Mouse (Mus musculus) midbrain, embryonic 16.5 days (tissue): ENCODE measurements around the gene Il22. TPM values are rescaled to one million over a fixed set of nuclear protein-coding genes. Genes with fewer than 3 reads are reported as not detected.
"Not testable (repeated sequence)": the region's sequence is repeated elsewhere in the genome, so short reads cannot be mapped to it uniquely, and the experiment has no call there.

Source experiments
- ATAC-seq: fragments of 200-750 bp; cut with Nextera tagmentation; 2 replicates; pipeline ENCODE4 v1.8.0; 2017; ENCODE audit warnings: moderate TSS enrichment
- H3K27ac ChIP-seq: fragments of 300-500 bp; sonication (generic); 2 replicates; pipeline ENCODE4 v1.5.1; 2014; ENCODE audit warnings: mild to moderate bottlenecking, low read length, mixed read lengths
- H3K27me3 ChIP-seq: fragments of 300-500 bp; sonication (generic); 2 replicates; pipeline ENCODE4 v1.6.1; 2014; ENCODE audit warnings: low read depth, low read length, mixed read lengths; ENCODE audit not compliant: control insufficient read depth, insufficient read depth
- H3K36me3 ChIP-seq: fragments of 300-500 bp; sonication (generic); 2 replicates; pipeline ENCODE4 v1.6.1; 2014; ENCODE audit warnings: mild to moderate bottlenecking, low read length, moderate library complexity, mixed read lengths; ENCODE audit not compliant: control insufficient read depth, insufficient read depth
- H3K4me1 ChIP-seq: fragments of 300-500 bp; sonication (generic); 2 replicates; pipeline ENCODE4 v1.6.1; 2014; ENCODE audit warnings: mild to moderate bottlenecking, low read length, mixed read lengths; ENCODE audit not compliant: control insufficient read depth, insufficient read depth
- H3K4me2 ChIP-seq: fragments of 300-500 bp; sonication (generic); 2 replicates; pipeline ENCODE4 v1.6.1; 2014; ENCODE audit warnings: mild to moderate bottlenecking, low read length, mixed read lengths
- H3K4me3 ChIP-seq: fragments of 300-500 bp; sonication (generic); 2 replicates; pipeline ENCODE4 v1.5.1; 2014; ENCODE audit warnings: low read depth, mild to moderate bottlenecking, low read length, moderate library complexity, mixed read lengths
- H3K9ac ChIP-seq: fragments of 300-500 bp; sonication (generic); 2 replicates; pipeline ENCODE4 v1.6.1; 2014; ENCODE audit warnings: low read depth, low read length, mixed read lengths
- H3K9me3 ChIP-seq: fragments of 300-500 bp; sonication (generic); replicated peaks from 2 replicates; pipeline ENCODE4 v1.6.1; 2014; ENCODE audit warnings: mild to moderate bottlenecking, low read length, mixed read lengths; ENCODE audit not compliant: control insufficient read depth, poor library complexity, severe bottlenecking
- WGBS: fragments of 180-500 bp; shearing (Covaris S2); extraction: QIAGEN DNeasy Blood & Tissue Kit; methylation state at CpG from one replicate; pipeline ENCODE4 v1.1.7; 2014; 5-methylcytosine and 5-hydroxymethylcytosine counted together
- polyA plus RNA-seq: library from polyadenylated mRNA; unstranded; fragments of >200 nt; fragmentation: Nextera tagmentation; extraction: Ambion mirVana; gene quantifications from 2 replicates; pipeline ENCODE4 v1.2.1, GENCODE M21; 2015

The Il22 gene
- polyA plus RNA-seq = 0.20 and 0.46 TPM in 2 replicates

- Histone ChIP-seq H3K36me3 (no peaks in the 10 kb centered on the region), H3K4me3 (no peak within 1 kb of the TSS), H3K27me3 (no peaks in the 10 kb centered on the region), H3K4me2 (no peak within 1 kb of the TSS), H3K9me3 (no peaks in the 10 kb centered on the region), H3K9ac (no peak within 1 kb of the TSS), H3K27ac (no peak within 1 kb of the TSS), H3K4me1 (no peaks in the 10 kb centered on the region)
- ATAC-seq = no peak
- WGBS = 93% methylated on average over 4 of the region's 4 CpGs
Observed at GRCm38 (mm10) chr10:118204642-118205041, at the start of gene Il22. Gene Il22 (plus strand): TSS chr10:118204942.

DNA sequence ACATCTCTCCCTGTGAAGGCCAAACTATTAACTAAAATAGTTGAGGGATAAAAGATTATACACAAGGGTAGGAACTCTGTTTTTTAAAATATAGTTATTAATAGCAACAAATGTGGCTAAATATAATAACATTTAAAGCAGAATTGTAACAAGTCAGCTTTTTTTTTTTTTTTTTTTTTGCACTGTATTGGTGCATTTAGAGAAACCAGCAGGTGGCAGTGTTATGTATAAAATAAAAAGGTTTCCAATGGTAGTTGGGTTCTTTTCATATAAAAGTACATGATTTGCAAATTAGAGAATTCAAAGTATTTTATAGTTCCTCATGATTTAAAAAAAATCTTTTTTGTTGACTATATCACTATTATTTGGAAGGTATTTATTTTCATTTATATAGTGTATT lies 48.8 kb upstream of the Il22 start:
- no peak for ATAC-seq
- peaks cover 28% of the 10 kb centered on the region for H3K36me3 ChIP-seq
- H3K27me3 ChIP-seq = no peaks in the 10 kb centered on the region
- no peak overlapping the region for H3K4me3 ChIP-seq
- H3K4me1 ChIP-seq = no peaks in the 10 kb centered on the region
- H3K9me3 ChIP-seq = no peaks in the 10 kb centered on the region
- no peak overlapping the region for H3K9ac ChIP-seq
- no peak overlapping the region for H3K4me2 ChIP-seq
- no peak overlapping the region for H3K27ac ChIP-seq

DNA sequence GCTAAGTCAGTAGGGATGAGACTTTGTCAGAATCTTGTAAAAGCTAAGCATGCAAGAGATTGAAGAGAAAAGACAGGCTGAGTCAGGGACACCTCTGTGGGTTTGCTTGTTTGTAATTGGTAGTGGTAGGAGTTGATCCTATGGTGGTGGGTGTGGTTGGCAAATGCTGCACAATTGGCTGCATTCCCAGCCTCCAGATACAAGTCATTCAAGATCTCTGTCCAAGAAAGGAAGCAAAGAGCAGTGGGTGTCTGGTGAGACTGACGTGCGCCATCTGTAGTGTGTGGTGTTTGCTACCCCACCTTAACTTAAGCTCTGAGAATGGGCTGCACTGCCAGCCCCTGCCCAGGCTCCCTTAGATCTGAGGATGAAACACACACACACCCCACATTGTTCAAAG lies 43.6 kb upstream of the Il22 start:
- WGBS = 93% methylated on average over 2 of the region's 2 CpGs
- ATAC-seq = no peak
- peaks cover 33% of the 10 kb centered on the region for H3K36me3 ChIP-seq

DNA sequence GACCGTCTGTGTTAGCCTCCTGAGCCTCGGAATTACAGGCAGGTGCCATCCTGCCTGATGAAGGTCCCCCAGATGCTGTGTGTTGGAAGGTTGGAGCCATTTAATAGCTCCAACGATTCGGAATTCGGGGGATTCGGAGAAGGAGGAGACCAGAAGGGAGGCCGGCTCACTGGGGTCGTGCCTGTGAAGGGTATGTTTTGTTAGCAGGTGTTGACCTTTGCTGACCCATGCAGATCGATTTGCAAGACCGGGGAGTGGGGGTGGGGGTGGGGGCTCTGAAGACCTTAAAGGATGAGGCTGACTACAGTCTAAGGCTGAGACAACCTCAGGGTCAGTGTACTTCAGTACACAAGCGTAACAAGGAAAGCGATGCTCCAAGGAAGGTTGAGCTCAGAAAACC lies 35.5 kb upstream of the Il22 start:
- Histone ChIP-seq H3K4me3 (no peak overlapping the region), H3K4me1 (no peaks in the 10 kb centered on the region), H3K4me2 (no peak overlapping the region), H3K27me3 (no peaks in the 10 kb centered on the region), H3K9me3 (no peaks in the 10 kb centered on the region), H3K36me3 (peaks cover 8% of the 10 kb centered on the region; the same call in 1 of the 2 replicates), H3K27ac (no peak overlapping the region), H3K9ac (no peak overlapping the region)
- no peak for ATAC-seq
- WGBS = 71% methylated on average over 12 of the region's 12 CpGs

More for the DNA sequence above, 43.6 kb upstream of the Il22 start:
- Histone ChIP-seq H3K27ac (no peak overlapping the region), H3K9me3 (no peaks in the 10 kb centered on the region), H3K9ac (no peak overlapping the region), H3K4me1 (no peaks in the 10 kb centered on the region), H3K27me3 (no peaks in the 10 kb centered on the region), H3K4me3 (no peak overlapping the region), H3K4me2 (no peak overlapping the region)

- Histone ChIP-seq H3K4me1 (no peaks in the 10 kb centered on the region), H3K27ac (no peak overlapping the region), H3K4me2 (no peak overlapping the region), H3K27me3 (no peaks in the 10 kb centered on the region), H3K9ac (no peak overlapping the region), H3K36me3 (no peaks in the 10 kb centered on the region), H3K4me3 (no peak overlapping the region), H3K9me3 (no peaks in the 10 kb centered on the region)
- WGBS = 76% methylated on average over 8 of the region's 8 CpGs
- no peak for ATAC-seq
Observed at GRCm38 (mm10) chr10:118172416-118172815, 32.3 kb upstream of the Il22 start.

DNA sequence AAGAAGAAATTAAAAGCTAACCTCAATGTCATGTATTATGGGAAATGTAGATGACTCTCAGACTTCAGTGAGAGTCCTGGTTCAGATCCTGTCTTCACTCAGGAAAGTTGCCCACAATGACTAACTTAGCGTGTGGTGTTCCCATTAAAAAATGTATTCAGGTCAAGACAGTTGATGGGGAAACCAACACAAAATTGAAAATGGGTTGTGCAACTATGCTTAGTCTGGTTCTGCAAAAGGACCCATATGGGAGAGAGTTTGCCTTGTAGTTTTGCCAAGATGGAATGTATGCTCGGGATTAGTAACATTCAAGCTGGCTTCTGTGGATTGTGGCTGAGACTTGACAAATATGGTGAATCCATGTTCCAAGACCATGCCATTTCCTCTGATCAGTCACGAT lies 31.9 kb upstream of the Il22 start:
- Histone ChIP-seq H3K4me3 (no peak overlapping the region), H3K27me3 (no peaks in the 10 kb centered on the region), H3K9me3 (no peaks in the 10 kb centered on the region), H3K9ac (no peak overlapping the region), H3K4me2 (no peak overlapping the region), H3K36me3 (no peaks in the 10 kb centered on the region), H3K27ac (no peak overlapping the region), H3K4me1 (no peaks in the 10 kb centered on the region)
- ATAC-seq = no peak
- WGBS = 96% methylated on average over 3 of the region's 3 CpGs

DNA sequence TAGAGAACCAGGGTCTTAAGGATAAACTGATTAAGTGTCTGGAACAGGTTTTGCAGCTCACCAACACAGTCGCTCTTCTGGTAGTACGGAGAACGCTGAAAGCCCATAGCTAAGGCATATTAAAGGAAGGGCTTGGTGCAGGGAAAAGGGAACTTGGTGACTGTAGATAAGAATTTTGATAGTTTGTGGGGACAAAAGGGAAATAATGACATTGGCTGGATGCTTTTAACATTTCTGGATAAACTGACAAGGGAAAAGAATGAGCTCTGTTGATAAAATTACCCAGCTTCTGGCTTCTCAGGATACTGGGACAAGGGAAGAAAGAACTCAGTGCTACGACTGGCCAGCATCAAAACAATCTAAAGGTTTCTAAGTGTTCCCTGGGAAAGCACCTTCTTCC lies 29.2 kb upstream of the Il22 start:
- not testable (repeated sequence) for H3K27ac ChIP-seq, H3K27me3 ChIP-seq, H3K36me3 ChIP-seq, H3K9ac ChIP-seq, H3K4me1 ChIP-seq, H3K4me3 ChIP-seq, H3K9me3 ChIP-seq, H3K4me2 ChIP-seq, ATAC-seq
- WGBS = 87% methylated on average over 4 of the region's 4 CpGs

DNA sequence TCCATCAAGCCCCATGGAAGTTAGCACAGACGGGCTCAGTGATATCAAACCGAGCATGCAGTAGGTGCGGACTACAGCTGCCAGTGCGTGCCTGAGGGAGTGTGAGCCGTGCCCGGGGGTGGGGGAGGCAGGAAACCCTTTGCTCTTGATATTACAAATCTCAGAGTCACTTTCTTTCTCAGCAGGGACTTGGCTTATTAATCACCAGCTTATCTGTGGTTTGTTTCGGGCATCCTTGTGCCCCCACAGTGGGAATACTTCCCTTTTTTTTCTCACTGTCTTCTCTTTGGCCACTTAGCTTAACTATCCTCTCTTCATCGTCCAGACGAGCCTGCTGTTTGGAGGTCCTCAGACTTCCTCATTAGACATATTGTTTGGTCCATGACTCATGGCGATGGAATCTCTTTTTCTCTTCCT lies 26.0 kb upstream of the Il22 start:
- H3K27ac ChIP-seq = no peak overlapping the region
- H3K4me2 ChIP-seq = no peak overlapping the region
- H3K4me1 ChIP-seq = no peaks in the 10 kb centered on the region
- H3K9me3 ChIP-seq = no peaks in the 10 kb centered on the region
- no peaks in the 10 kb centered on the region for H3K27me3 ChIP-seq
- no peak for ATAC-seq
- H3K9ac ChIP-seq = no peak overlapping the region
- no peak overlapping the region for H3K4me3 ChIP-seq
- WGBS = 83% methylated on average over 10 of the region's 10 CpGs
- no peaks in the 10 kb centered on the region for H3K36me3 ChIP-seq

DNA sequence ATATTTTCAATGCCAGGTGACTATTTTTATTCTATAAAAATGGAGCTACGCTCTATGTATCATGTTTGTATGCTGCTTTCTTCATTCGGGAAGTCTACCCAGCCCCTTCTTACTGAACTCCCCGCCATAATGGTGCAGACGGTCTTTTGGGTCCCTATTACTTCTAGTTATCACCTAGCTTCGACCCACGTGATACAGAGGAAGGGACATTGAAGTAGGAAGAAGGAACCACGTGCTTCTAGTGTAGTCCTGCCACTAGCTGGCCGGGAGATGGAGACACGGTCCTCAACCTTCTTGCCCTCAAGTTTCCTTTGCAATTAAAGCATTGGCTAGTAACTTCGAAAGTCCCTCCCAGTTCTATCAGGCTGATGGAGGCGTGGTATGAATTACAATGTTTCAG lies 25.5 kb upstream of the Il22 start:
- Histone ChIP-seq H3K36me3 (no peaks in the 10 kb centered on the region), H3K4me2 (no peak overlapping the region), H3K27ac (no peak overlapping the region), H3K4me3 (no peak overlapping the region), H3K4me1 (no peaks in the 10 kb centered on the region), H3K9me3 (no peaks in the 10 kb centered on the region), H3K9ac (no peak overlapping the region), H3K27me3 (no peaks in the 10 kb centered on the region)
- no peak for ATAC-seq
- 93% methylated on average over 11 of the region's 11 CpGs for WGBS

DNA sequence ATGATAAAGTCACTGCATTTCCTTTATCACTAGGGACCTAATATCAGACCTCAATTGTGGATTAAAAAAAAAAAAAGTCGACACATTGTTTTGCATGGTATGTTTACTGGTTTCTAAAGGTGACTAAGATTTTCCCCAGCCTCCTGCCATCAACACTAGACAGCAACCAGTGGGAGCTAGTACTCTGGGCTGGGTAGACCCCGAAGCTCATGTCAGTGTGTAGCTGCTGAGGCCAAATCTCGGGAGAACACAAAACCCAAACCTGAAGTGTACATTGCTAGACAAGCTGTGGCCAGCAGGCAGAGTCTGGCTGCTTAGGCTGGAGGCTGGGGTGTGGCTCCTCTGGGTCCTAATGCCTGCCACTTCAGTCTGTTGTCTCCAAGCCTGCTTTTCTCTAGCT lies 9.6 kb upstream of the Il22 start:
- not testable (repeated sequence) for H3K4me1 ChIP-seq, H3K9ac ChIP-seq, H3K27me3 ChIP-seq, H3K27ac ChIP-seq, H3K9me3 ChIP-seq, H3K4me3 ChIP-seq, H3K4me2 ChIP-seq, ATAC-seq, H3K36me3 ChIP-seq
- WGBS = 26% methylated on average over 3 of the region's 3 CpGs
